Mouse (Mus musculus) hindbrain, embryonic 14.5 days (tissue): Measurements from ENCODE around the gene Myo6. TPM values are rescaled to one million over a fixed set of nuclear protein-coding genes. Genes with fewer than 3 reads are reported as not detected.
"Not testable (repeated sequence)": the region's sequence is repeated elsewhere in the genome, so short reads cannot be mapped to it uniquely, and the experiment has no call there.

Source experiments
- ATAC-seq: fragments of 200-750 bp; cut with Nextera tagmentation; 2 replicates; pipeline ENCODE4 v1.8.0; 2017; ENCODE audit warnings: moderate number of reproducible peaks, mild to moderate bottlenecking, moderate TSS enrichment, moderate library complexity; ENCODE audit not compliant: low FRiP score
- DNase-seq: peaks from one replicate; pipeline ENCODE4 v3.0.0-alpha.2; 2015; ENCODE audit warnings: low spot score
- H3K27ac ChIP-seq: fragments of 300-500 bp; sonication (generic); 2 replicates; pipeline ENCODE4 v1.5.1; 2014; ENCODE audit warnings: mild to moderate bottlenecking, moderate library complexity
- H3K27me3 ChIP-seq: fragments of 300-500 bp; sonication (generic); 2 replicates; pipeline ENCODE4 v1.6.1; 2014; ENCODE audit warnings: mild to moderate bottlenecking, low read length, mixed read lengths; ENCODE audit not compliant: control insufficient read depth, insufficient read depth
- H3K36me3 ChIP-seq: fragments of 300-500 bp; sonication (generic); replicated peaks from 2 replicates; pipeline ENCODE4 v1.6.1; 2014; ENCODE audit not compliant: control insufficient read depth, insufficient read depth
- H3K4me1 ChIP-seq: fragments of 300-500 bp; sonication (generic); replicated peaks from 2 replicates; pipeline ENCODE4 v1.6.1; 2014; ENCODE audit warnings: antibody characterized with exemption, low read length, mixed read lengths; ENCODE audit not compliant: control insufficient read depth, insufficient read depth
- H3K4me2 ChIP-seq: fragments of 300-500 bp; sonication (generic); replicated peaks from 2 replicates; pipeline ENCODE4 v1.6.1; 2014; ENCODE audit warnings: mild to moderate bottlenecking, moderate library complexity
- H3K4me3 ChIP-seq: fragments of 300-500 bp; sonication (generic); replicated peaks from 2 replicates; pipeline ENCODE4 v1.5.1; 2014; ENCODE audit warnings: mild to moderate bottlenecking, low read length
- H3K9ac ChIP-seq: fragments of 300-500 bp; sonication (generic); 2 replicates; pipeline ENCODE4 v1.6.1; 2014
- H3K9me3 ChIP-seq: fragments of 300-500 bp; sonication (generic); 2 replicates; pipeline ENCODE4 v1.6.1; 2016; ENCODE audit warnings: low read length; ENCODE audit not compliant: control insufficient read depth
- WGBS: fragments of 180-500 bp; shearing (Covaris S2); extraction: QIAGEN DNeasy Blood & Tissue Kit; methylation state at CpG from one replicate; pipeline ENCODE4 v1.1.7; 2014; 5-methylcytosine and 5-hydroxymethylcytosine counted together
- polyA plus RNA-seq: library from polyadenylated mRNA; unstranded; fragments of >200 nt; fragmentation: Nextera tagmentation; extraction: Ambion mirVana; gene quantifications from 2 replicates; pipeline ENCODE4 v1.2.1, GENCODE M21; 2014

The Myo6 gene
- polyA plus RNA-seq, 1 experiment from 2014 or later = 27.9 TPM

GRCm38 (mm10) chr9:80321051-80321887 lies 156.4 kb downstream of the Myo6 start:
- H3K9me3 ChIP-seq, H3K27ac ChIP-seq, DNase-seq, H3K4me3 ChIP-seq, H3K9ac ChIP-seq, H3K36me3 ChIP-seq, H3K4me2 ChIP-seq, ATAC-seq, H3K4me1 ChIP-seq, H3K27me3 ChIP-seq: not testable (repeated sequence)
- WGBS = 95% methylated on average over 2 of the region's 2 CpGs

DNA sequence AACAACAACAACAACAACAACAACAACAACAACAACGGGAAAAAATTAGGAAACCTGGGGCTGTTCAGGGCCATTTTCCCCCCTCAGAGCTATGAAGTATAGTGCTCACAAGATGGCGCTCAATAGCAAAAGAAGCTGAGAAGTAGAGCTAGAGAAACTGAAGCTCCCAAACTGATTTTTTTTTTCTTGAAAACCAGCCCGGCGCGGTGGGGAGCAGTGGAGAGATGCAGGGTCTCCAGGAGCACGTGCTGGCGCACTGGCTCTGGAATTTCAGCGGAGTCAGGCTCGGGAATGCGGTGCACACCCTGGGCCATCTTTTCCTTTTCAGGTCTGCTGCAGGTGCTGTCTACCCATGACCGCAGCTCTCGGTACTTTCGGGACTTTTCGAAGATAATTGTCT lies 167.3 kb downstream of the Myo6 start:
- ATAC-seq (peak; percentile 81), DNase-seq (peak; percentile 85)
- 20% methylated on average over 14 of the region's 14 CpGs for WGBS
- no peaks in the 10 kb centered on the region for H3K36me3 ChIP-seq
- H3K27me3 ChIP-seq = no peaks in the 10 kb centered on the region
- no peaks in the 10 kb centered on the region for H3K9me3 ChIP-seq
- H3K27ac ChIP-seq = no peak overlapping the region
- no peaks in the 10 kb centered on the region for H3K4me1 ChIP-seq
- peak overlapping the region; percentile 50 for H3K4me2 ChIP-seq
- H3K9ac ChIP-seq = no peak overlapping the region
- H3K4me3 ChIP-seq = no peak overlapping the region

DNA sequence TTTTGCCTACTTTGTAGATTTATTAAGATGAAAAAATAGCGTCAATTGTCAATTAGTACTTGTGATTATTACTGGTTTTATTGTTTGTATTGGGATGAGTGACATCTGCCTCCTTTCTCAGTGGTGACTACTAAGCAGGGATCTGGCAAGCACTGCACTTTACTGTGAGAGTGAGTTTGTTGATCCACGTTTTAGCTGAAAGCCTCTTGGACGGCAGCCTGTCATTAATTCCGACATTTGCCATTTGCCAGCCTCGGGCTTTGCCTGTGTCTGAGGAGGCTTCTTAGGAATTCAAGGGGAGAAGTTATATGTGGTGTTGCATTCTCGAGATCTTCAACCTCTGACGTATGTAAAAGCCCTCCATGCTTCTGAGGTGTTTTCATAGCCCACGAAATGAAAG lies 168.6 kb downstream of the Myo6 start:
- H3K36me3 ChIP-seq = no peaks in the 10 kb centered on the region
- 50% methylated on average over 8 of the region's 8 CpGs for WGBS
- ATAC-seq (no peak), DNase-seq (no peak)
- no peak overlapping the region for H3K9ac ChIP-seq
- H3K9me3 ChIP-seq = no peaks in the 10 kb centered on the region
- no peak overlapping the region for H3K4me3 ChIP-seq
- no peaks in the 10 kb centered on the region for H3K27me3 ChIP-seq
- H3K27ac ChIP-seq = no peak overlapping the region
- no peak overlapping the region for H3K4me2 ChIP-seq
- H3K4me1 ChIP-seq = no peaks in the 10 kb centered on the region

DNA sequence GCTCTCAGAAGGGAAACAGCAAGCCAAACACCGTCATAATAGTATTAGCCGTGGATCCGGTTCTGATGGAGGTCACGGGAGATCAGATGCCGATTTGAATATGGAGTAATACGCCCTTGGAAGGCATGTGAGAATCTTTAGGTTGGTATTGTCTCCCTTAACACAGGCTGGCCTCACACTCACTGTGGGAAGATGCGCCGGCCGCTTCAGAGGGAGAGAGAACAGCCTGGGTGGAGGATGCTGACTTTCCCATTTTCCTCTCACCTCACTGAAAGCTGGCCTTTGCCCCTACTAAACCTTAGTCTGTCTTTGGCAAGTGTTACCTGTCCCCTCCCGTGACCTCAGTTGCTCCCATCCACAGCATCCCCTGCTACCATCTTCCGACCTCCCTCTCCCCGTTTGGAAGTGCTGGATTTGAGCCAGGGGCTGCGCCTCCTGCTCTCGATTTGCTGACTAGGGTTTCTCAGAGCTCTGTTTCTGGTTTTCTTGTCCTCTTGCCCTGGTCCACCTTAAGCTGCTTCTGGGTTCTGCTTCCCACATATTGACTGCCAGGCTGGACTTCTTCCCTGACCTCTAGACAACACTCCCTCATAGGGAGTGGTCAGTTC lies 169.3 kb downstream of the Myo6 start:
- Histone ChIP-seq H3K27me3 (no peaks in the 10 kb centered on the region), H3K9me3 (no peaks in the 10 kb centered on the region), H3K4me3 (no peak overlapping the region), H3K4me1 (no peaks in the 10 kb centered on the region), H3K36me3 (no peaks in the 10 kb centered on the region), H3K4me2 (no peak overlapping the region), H3K27ac (no peak overlapping the region), H3K9ac (no peak overlapping the region)
- no peak for ATAC-seq
- no peak for DNase-seq
- WGBS = 52% methylated on average over 14 of the region's 14 CpGs

DNA sequence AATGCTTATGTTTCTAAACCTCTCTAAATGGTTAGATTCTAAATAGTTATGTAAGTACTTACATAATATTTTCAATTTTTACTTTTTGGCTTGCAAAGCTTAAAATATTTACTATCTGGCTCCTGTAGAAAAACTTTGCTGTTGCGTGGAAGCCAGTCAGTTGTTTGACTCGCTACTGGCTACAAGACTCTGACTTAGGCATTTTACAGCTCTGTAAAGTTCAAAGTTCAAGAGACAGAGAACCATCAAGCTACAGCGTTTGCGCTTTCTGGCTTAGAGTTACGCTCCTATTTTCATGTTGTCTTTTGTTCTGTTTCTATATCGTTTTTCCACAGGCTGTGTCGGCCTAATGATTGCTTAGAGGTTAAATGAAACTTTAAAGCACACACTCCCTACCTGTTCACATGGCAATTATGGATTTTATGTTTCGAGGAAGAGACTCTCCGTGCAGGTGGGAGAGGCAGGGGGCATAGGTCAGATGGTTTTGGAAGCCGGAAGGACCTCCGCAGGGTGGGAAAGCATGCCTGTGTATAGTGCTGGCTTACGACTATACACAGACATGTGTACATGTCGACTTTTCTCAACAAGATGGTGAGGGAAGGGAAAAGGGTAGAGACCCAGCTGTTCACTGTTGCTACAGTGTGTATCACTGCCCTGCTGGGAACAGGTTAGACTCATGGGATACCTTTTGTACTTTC lies 171.0 kb downstream of the Myo6 start:
- H3K27me3 ChIP-seq = no peaks in the 10 kb centered on the region
- 86% methylated on average over 13 of the region's 13 CpGs for WGBS

DNA sequence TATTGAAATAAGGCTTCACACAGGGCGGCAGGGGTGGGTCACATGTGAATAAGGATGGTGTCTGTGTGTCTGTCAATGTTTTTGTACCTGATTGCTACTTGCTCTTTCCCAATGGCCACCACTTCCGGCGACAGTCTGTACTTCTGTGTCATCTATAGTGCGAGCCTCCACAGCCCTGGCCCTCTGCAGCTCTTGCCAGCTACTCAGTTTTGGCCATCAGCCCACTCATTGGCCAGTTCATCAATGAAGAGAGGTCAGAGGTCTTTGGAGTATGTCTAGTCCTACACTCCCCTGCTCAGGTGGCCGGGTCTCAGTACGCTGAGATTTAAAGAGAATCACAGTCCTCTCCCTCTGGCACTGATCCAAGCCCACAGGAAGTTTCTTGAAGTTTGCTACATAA lies 173.2 kb downstream of the Myo6 start:
- Histone ChIP-seq H3K9ac (no peak overlapping the region), H3K4me3 (no peak overlapping the region), H3K4me1 (no peaks in the 10 kb centered on the region), H3K4me2 (no peak overlapping the region), H3K9me3 (no peaks in the 10 kb centered on the region), H3K27me3 (no peaks in the 10 kb centered on the region), H3K27ac (no peak overlapping the region), H3K36me3 (no peaks in the 10 kb centered on the region)
- no peak for DNase-seq
- 86% methylated on average over 6 of the region's 6 CpGs for WGBS
- no peak for ATAC-seq

More for the DNA sequence above, 171.0 kb downstream of the Myo6 start:
- Histone ChIP-seq H3K27ac (no peak overlapping the region), H3K4me2 (no peak overlapping the region), H3K9ac (no peak overlapping the region), H3K36me3 (no peaks in the 10 kb centered on the region), H3K4me1 (no peaks in the 10 kb centered on the region), H3K4me3 (no peak overlapping the region), H3K9me3 (no peaks in the 10 kb centered on the region)
- DNase-seq (no peak), ATAC-seq (no peak)

GRCm38 (mm10) chr9:80340927-80341326 lies 176.1 kb downstream of the Myo6 start:
- H3K9me3 ChIP-seq = no peaks in the 10 kb centered on the region
- no peak overlapping the region for H3K27ac ChIP-seq
- H3K4me2 ChIP-seq = no peak overlapping the region
- H3K4me3 ChIP-seq = no peak overlapping the region
- no peaks in the 10 kb centered on the region for H3K4me1 ChIP-seq
- H3K27me3 ChIP-seq = no peaks in the 10 kb centered on the region
- DNase-seq = no peak
- no peak for ATAC-seq
- H3K36me3 ChIP-seq = no peaks in the 10 kb centered on the region
- H3K9ac ChIP-seq = no peak overlapping the region
- 64% methylated on average over 1 of the region's 1 CpGs for WGBS

DNA sequence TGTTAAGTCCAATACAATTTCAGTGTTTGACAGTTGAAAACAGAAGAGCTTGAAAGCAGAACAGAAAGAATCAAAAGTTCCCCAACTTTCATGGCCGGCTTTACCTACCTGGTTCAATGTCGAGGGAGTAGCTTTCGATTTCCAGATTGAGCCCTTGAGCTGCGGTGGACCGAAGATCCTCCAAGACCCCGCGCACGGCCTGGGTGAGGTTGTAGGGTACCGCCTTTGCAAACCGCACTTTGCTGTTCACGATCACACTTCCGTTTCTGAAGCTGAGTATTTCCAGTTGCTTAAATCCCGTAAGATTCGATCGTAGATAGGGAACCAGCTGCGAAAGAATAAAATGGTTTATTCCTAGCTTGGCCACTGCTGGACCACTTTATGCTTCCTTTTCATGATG lies 176.9 kb downstream of the Myo6 start:
- Histone ChIP-seq H3K4me1 (no peaks in the 10 kb centered on the region), H3K27me3 (no peaks in the 10 kb centered on the region), H3K27ac (no peak overlapping the region), H3K9ac (no peak overlapping the region), H3K36me3 (no peaks in the 10 kb centered on the region), H3K9me3 (no peaks in the 10 kb centered on the region), H3K4me2 (no peak overlapping the region), H3K4me3 (no peak overlapping the region)
- DNase-seq (no peak), ATAC-seq (no peak)
- 97% methylated on average over 16 of the region's 16 CpGs for WGBS

GRCm38 (mm10) chr9:80342520-80342919 lies 177.7 kb downstream of the Myo6 start:
- H3K4me2 ChIP-seq = no peak overlapping the region
- H3K4me3 ChIP-seq = no peak overlapping the region
- no peak overlapping the region for H3K9ac ChIP-seq
- DNase-seq (no peak), ATAC-seq (no peak)
- H3K36me3 ChIP-seq = no peaks in the 10 kb centered on the region
- no peaks in the 10 kb centered on the region for H3K27me3 ChIP-seq
- WGBS = 94% methylated on average over 6 of the region's 6 CpGs
- H3K27ac ChIP-seq = no peak overlapping the region
- no peaks in the 10 kb centered on the region for H3K4me1 ChIP-seq
- no peaks in the 10 kb centered on the region for H3K9me3 ChIP-seq
